Mouse (Mus musculus) stomach, embryonic 14.5 days (tissue): ENCODE measurements at regions not wholly inside any gene's neighbourhood (a gene's known extent, or its start where the extent isn't known, plus 50 kb on each side); places are given as distances from the start of the nearest gene placed in this dataset.

Source experiments
- ATAC-seq: fragments of 200-750 bp; cut with Nextera tagmentation; 2 replicates; pipeline ENCODE4 v1.8.0; 2017; ENCODE audit warnings: low read depth, moderate TSS enrichment; ENCODE audit not compliant: insufficient number of reproducible peaks, insufficient read depth, low FRiP score
- H3K27ac ChIP-seq: fragments of 300-500 bp; sonication (generic); 2 replicates; pipeline ENCODE4 v1.5.1; 2014; ENCODE audit warnings: mild to moderate bottlenecking, low read length, moderate library complexity, mixed read lengths
- H3K27me3 ChIP-seq: fragments of 300-500 bp; sonication (generic); 2 replicates; pipeline ENCODE4 v1.6.1; 2014; ENCODE audit warnings: low read length, control low read depth, mixed read lengths; ENCODE audit not compliant: control insufficient read depth, insufficient read depth
- H3K36me3 ChIP-seq: fragments of 300-500 bp; sonication (generic); 2 replicates; pipeline ENCODE4 v1.6.1; 2014; ENCODE audit warnings: mild to moderate bottlenecking, control low read depth, low read length, moderate library complexity, mixed read lengths; ENCODE audit not compliant: control insufficient read depth, insufficient read depth
- H3K4me1 ChIP-seq: fragments of 300-500 bp; sonication (generic); 2 replicates; pipeline ENCODE4 v1.6.1; 2014; ENCODE audit warnings: low read length, control low read depth, mixed read lengths; ENCODE audit not compliant: control insufficient read depth, insufficient read depth
- H3K4me2 ChIP-seq: fragments of 300-500 bp; sonication (generic); replicated peaks from 2 replicates; pipeline ENCODE4 v1.6.1; 2014; ENCODE audit warnings: low read depth, low read length, control low read depth
- H3K4me3 ChIP-seq: fragments of 300-500 bp; sonication (generic); 2 replicates; pipeline ENCODE4 v1.5.1; 2014; ENCODE audit warnings: low read depth, low read length, control low read depth
- H3K9ac ChIP-seq: fragments of 300-500 bp; sonication (generic); replicated peaks from 2 replicates; pipeline ENCODE4 v1.6.1; 2014; ENCODE audit warnings: low read depth, mild to moderate bottlenecking, control low read depth, low read length, moderate library complexity, mixed read lengths
- H3K9me3 ChIP-seq: fragments of 300-500 bp; sonication (generic); 2 replicates; pipeline ENCODE4 v1.6.1; 2016; ENCODE audit warnings: low read depth, low read length, control low read depth; ENCODE audit not compliant: control insufficient read depth
- WGBS: fragments of 180-500 bp; shearing (Covaris S2); extraction: QIAGEN DNeasy Blood & Tissue Kit; methylation state at CpG from one replicate; pipeline ENCODE4 v1.1.7; 2014; 5-methylcytosine and 5-hydroxymethylcytosine counted together

DNA sequence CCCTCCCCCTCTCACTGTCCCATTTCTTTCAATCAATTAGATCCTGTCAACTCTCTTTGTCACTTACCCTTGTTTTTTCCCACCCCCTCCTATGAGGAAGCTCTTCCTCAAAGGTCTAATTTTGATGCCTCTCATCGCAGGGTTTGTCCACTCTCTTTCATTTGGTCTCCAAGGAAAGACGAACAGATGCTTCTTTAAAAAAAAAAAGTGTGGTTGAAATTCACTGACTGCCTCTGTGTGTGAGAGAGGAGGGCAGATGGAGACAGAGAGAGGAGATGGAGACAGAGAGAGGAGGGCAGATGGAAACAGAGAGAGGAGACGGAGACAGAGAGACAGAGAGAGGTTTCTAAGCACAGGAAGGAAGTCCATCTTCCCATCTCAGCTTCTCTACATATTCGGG, 113.1 kb downstream of the Cartpt start:
- Histone ChIP-seq H3K9ac (no peak overlapping the region), H3K27me3 (no peaks in the 10 kb centered on the region), H3K9me3 (no peaks in the 10 kb centered on the region), H3K4me3 (no peak overlapping the region), H3K27ac (no peak overlapping the region), H3K4me2 (no peak overlapping the region), H3K36me3 (no peaks in the 10 kb centered on the region), H3K4me1 (no peaks in the 10 kb centered on the region)
- no peak for ATAC-seq
- WGBS: 70% methylated on average over 4 of the region's 4 CpGs

DNA sequence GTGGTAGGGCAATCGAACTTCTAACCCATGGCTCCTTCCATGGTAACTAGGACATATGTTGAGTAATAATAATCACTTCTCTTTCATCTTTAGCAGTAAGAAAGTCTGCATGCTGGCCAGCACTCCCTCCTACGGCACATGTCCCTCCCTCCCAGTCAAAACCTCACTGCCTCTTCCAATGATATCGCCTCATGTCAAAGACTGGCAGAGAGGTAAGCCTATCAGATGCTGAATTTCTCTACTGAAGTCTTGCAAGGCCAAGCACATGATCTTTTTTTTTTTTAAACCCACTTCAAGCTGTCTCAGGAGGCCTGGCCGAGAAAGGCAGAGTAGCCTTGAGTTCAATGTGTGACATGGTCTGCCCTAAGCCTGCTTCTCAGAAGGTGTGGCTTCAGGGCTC, 115.5 kb downstream of the Cartpt start:
- Histone ChIP-seq H3K4me3 (no peak overlapping the region), H3K4me1 (0 out of 2 replicates have a peak, but pooled peaks cover 4% of the 10 kb centered on the region), H3K27ac (no peak overlapping the region), H3K36me3 (no peaks in the 10 kb centered on the region), H3K9ac (no peak overlapping the region), H3K4me2 (no peak overlapping the region), H3K27me3 (no peaks in the 10 kb centered on the region), H3K9me3 (no peaks in the 10 kb centered on the region)
- whole genome bisulfite sequencing: 84% methylated on average over 4 of the region's 4 CpGs
- no peak for ATAC-seq

DNA sequence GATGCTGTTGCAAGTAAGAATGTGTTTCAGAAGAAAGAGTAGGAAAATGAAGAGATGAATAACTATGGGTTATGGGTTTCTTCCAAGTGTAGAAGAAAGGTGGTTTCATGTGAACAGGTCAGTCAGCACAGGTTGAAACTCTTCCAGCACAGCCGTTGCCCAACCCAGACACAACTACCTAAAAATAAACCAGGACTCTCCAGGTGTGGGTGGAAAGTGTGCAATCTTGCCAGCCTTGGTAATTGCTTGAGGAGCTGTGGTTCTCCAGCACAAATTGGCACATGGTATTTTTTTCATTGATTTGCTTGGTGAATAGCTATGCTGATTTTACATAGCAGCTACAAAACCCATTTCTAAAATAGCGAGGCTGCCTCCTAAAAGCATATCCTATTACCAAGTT, 116.6 kb downstream of the Cartpt start:
- H3K27me3 ChIP-seq: no peaks in the 10 kb centered on the region
- H3K9ac ChIP-seq: no peak overlapping the region
- no peak overlapping the region for H3K27ac ChIP-seq
- H3K36me3 ChIP-seq: no peaks in the 10 kb centered on the region
- no peak overlapping the region for H3K4me3 ChIP-seq
- WGBS: 92% methylated on average over 2 of the region's 2 CpGs
- no peak for ATAC-seq
- H3K9me3 ChIP-seq: no peaks in the 10 kb centered on the region
- H3K4me1 ChIP-seq: 0 out of 2 replicates have a peak, but pooled peaks cover 4% of the 10 kb centered on the region
- no peak overlapping the region for H3K4me2 ChIP-seq

DNA sequence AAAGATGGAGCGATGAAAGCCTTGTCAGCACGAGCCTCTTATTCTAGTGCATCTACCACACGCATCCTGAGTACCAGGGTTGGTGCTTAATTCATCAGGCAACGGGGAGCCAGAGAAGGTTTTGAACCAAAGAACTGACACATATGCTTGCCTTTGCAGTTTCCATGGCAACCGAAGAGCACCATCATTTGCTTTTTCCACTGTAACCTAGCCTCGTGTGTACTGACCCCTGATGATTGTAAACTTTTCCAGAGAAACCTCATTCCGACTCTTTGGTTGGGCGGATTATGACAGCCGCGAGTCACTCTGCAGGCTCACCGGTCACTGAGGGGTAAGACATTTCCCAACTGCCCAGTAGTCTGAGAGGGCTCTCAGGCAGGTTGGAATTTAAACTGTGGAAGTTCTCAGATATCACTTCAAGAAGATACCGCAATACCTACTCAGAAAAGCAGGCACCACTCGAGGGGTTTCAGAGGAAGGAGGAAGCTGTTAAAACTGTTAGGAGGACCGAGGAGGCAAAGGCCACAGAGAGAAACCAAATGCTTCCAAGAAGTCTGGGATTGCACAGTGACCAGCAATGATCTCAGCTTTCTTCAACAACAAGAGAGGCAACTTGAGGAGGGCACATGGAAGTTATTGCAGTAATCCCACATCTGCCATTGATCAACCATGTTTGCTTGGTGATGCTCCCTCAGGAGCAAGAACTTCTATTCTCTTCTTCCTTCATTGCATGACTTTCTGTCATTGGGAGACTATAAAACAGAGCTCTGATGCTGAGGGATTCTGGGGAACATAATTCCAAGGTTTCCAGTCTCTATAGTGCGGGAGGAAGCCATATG, 117.8 kb downstream of the Cartpt start:
- 75% methylated on average over 15 of the region's 15 CpGs for WGBS

DNA sequence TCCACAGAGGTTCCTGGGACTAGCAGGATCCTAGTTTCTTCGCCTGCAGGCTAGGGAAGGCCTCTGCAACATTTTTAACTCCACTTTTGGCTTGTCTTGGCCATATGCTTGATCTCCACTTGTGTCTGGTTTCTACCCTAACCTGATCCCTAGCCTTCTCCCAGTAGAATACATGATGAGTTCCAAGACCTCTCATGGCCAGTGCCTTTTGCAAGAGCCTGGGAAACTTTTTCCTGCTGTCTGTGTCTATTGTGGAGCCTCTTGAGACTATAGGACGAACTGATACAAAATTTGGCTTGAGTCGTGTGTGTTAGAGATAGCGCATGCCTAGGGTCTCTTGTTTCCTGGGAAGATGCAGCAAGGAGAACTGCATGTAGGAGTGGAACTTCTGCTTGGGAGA, 119.3 kb downstream of the Cartpt start:
- Histone ChIP-seq H3K36me3 (no peaks in the 10 kb centered on the region), H3K4me3 (no peak overlapping the region), H3K4me2 (no peak overlapping the region), H3K4me1 (0 out of 2 replicates have a peak, but pooled peaks cover 4% of the 10 kb centered on the region), H3K27me3 (no peaks in the 10 kb centered on the region), H3K9me3 (no peaks in the 10 kb centered on the region), H3K9ac (no peak overlapping the region), H3K27ac (no peak overlapping the region)
- 84% methylated on average over 4 of the region's 4 CpGs for WGBS
- ATAC-seq: no peak

More for the DNA sequence above, 117.8 kb downstream of the Cartpt start:
- H3K4me2 ChIP-seq: no peak overlapping the region
- ATAC-seq: no peak
- H3K9ac ChIP-seq: no peak overlapping the region
- H3K27me3 ChIP-seq: no peaks in the 10 kb centered on the region
- H3K27ac ChIP-seq: no peak overlapping the region
- no peaks in the 10 kb centered on the region for H3K36me3 ChIP-seq
- H3K4me3 ChIP-seq: no peak overlapping the region
- 0 out of 2 replicates have a peak, but pooled peaks cover 4% of the 10 kb centered on the region for H3K4me1 ChIP-seq
- H3K9me3 ChIP-seq: no peaks in the 10 kb centered on the region

DNA sequence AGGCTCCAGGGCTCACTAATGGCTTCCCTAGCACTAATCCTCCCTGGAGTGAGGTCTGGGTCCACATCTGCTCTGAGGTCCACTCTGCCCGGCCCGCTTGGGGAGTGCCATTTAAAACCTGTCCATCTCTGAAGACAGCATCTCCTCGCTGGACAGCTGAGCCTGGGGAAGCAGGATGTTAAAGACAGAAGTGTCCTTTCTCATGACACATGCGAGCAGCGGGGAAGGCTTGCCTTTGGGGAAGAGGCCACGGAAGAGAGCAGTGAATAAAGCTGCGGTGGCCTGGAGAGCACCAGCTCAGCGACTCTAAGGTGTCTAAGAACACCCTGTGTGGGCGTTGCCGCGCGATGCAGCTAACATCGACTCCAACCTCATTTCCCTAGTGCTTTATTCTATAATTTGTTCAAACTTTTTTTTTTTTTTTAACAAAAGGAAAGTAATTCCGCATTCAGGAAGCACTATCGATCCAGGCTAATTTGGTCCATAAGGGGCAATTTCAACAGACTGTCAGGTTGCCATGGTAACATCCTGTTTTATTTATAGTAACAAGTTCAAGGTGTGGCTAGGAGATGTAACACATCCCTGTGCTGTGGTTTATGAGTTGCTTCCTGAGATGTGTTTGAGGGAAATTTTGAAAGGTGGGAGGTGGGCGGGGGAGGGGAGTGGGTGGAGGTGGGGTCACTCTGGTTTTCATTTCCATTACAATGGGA, 120.0 kb downstream of the Cartpt start:
- no peaks in the 10 kb centered on the region for H3K36me3 ChIP-seq
- H3K9ac ChIP-seq: no peak overlapping the region
- H3K4me3 ChIP-seq: no peak overlapping the region
- H3K4me1 ChIP-seq: 0 out of 2 replicates have a peak, but pooled peaks cover 4% of the 10 kb centered on the region
- H3K4me2 ChIP-seq: no peak overlapping the region
- no peak overlapping the region for H3K27ac ChIP-seq
- ATAC-seq: no peak
- H3K9me3 ChIP-seq: no peaks in the 10 kb centered on the region
- 26% methylated on average over 16 of the region's 16 CpGs for WGBS
- no peaks in the 10 kb centered on the region for H3K27me3 ChIP-seq

DNA sequence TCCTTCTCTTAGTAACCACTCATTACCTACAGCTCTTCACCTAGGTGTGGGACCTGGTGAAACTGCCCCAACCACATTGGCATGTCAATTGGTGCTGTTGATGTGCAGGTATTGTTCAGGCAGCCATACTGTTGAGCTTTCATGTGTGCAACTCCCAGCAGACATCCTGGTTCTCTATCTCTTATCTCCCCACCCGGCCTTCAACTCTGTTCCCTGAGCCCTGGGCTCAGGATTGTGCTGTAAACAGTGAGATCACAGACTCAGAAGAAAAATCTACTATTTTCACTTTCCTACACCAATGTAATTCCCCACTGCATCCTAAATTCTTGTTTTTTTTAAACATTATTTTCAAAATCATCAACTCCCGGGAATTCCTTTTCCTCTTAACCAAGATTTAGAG, 122.1 kb downstream of the Cartpt start:
- 63% methylated on average over 2 of the region's 2 CpGs for whole genome bisulfite sequencing
- no peaks in the 10 kb centered on the region for H3K36me3 ChIP-seq
- no peak overlapping the region for H3K4me3 ChIP-seq
- H3K9me3 ChIP-seq: no peaks in the 10 kb centered on the region
- H3K27ac ChIP-seq: no peak overlapping the region
- 0 out of 2 replicates have a peak, but pooled peaks cover 4% of the 10 kb centered on the region for H3K4me1 ChIP-seq
- no peak overlapping the region for H3K4me2 ChIP-seq
- no peak overlapping the region for H3K9ac ChIP-seq
- H3K27me3 ChIP-seq: no peaks in the 10 kb centered on the region
- ATAC-seq: no peak

DNA sequence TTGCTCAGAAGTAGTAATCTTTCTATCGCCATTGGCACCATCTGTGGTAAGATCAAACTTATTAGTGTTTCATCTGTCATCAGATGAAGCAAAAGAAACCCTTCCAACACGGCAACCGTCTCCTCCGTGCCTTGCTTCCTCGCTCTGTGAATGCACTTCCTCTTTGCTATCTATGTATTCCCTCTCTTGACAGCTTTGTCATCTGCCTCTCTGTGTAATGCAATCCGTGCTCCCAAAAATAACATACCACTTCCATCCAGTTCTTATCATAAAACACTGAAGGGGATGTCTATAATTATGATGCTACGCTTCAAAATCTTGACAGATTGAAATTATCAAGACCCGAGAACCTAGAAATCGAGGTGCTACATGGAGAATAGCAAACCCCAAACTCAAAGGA, 123.2 kb downstream of the Cartpt start:
- no peak overlapping the region for H3K4me3 ChIP-seq
- no peak overlapping the region for H3K27ac ChIP-seq
- no peak for ATAC-seq
- H3K4me2 ChIP-seq: no peak overlapping the region
- no peaks in the 10 kb centered on the region for H3K36me3 ChIP-seq
- H3K27me3 ChIP-seq: no peaks in the 10 kb centered on the region
- WGBS: 79% methylated on average over 9 of the region's 9 CpGs
- 0 out of 2 replicates have a peak, but pooled peaks cover 4% of the 10 kb centered on the region for H3K4me1 ChIP-seq
- H3K9ac ChIP-seq: no peak overlapping the region
- H3K9me3 ChIP-seq: no peaks in the 10 kb centered on the region
